Comparison of ENCODE assay signal across 13 mouse cellular contexts in the genomic region with DNA sequence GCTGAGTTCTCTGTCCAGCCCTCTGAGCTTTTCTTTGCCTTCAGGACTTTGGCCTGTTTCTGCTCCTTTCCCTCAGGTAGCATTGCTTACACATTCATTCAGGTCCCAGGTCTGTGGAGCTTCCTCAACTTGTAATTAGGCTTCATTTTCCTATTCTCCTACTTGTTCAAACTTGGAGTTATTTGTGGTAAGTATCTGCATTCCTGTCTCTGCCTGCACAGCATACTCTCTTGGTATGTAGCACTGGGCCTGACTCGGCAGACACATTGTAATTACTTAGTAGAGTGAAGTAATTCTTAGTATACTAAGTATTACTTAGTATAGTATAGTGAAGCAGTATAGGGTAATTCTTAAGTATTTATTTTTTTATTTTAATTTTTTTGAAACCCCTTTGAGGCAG.
"Had no signal": no experiment of that assay in that cellular context is flagged by ENCODE, and none has a peak within 500 bp of the region (broad histone marks: within the 10 kb centered on the region; RNA-seq: fewer than 3 reads in every experiment).

No protein-coding gene starts in this region.

- H3K9ac ChIP-seq: limb, embryonic 12.5 days; liver, embryonic 13.5 days; liver, postnatal 0 days; lung, embryonic 15.5 days; midbrain, embryonic 12.5 days; neural tube, embryonic 13.5 days had no signal

- H3K4me3 ChIP-seq: layer of hippocampus, adult 2 months; limb, embryonic 12.5 days; liver, embryonic 13.5 days; lung, embryonic 15.5 days; midbrain, embryonic 12.5 days; neural tube, embryonic 13.5 days had no signal

- H3K4me1 ChIP-seq: lung, embryonic 15.5 days had no signal

- H3K27me3 ChIP-seq: limb, embryonic 12.5 days; liver, embryonic 13.5 days; lung, embryonic 15.5 days; midbrain, embryonic 12.5 days; neural tube, embryonic 13.5 days had no signal

- H3K27ac ChIP-seq: kidney, postnatal 0 days; layer of hippocampus, adult 2 months; limb, embryonic 12.5 days; liver, embryonic 13.5 days; lung, embryonic 15.5 days; midbrain, embryonic 12.5 days; neural tube, embryonic 13.5 days had no signal

- H3K9me3 ChIP-seq: limb, embryonic 12.5 days; liver, embryonic 13.5 days; lung, embryonic 15.5 days; midbrain, embryonic 12.5 days; neural tube, embryonic 13.5 days had no signal

- ATAC-seq: midbrain, embryonic 16.5 days had no signal

- H3K36me3 ChIP-seq: limb, embryonic 12.5 days; lung, embryonic 15.5 days; midbrain, embryonic 12.5 days; neural tube, embryonic 13.5 days had no signal

- H3K4me2 ChIP-seq: limb, embryonic 12.5 days; liver, embryonic 13.5 days; lung, embryonic 15.5 days; midbrain, embryonic 12.5 days; neural tube, embryonic 13.5 days had no signal

- DNase-seq: kidney, adult 18-20 months; liver; liver, embryonic 13.5 days; right cerebral cortex, postnatal 14 days; thymus, adult 18-20 months had no signal
